Mouse (Mus musculus) spleen, adult 2 months (tissue): ENCODE measurements around the gene Mmaa.

ENCODE experiments used
- CTCF ChIP-seq: fragments of 200-500 bp; IDR thresholded peaks from 2 replicates; pipeline ENCODE4 v1.5.1; 2011; ENCODE audit warnings: mild to moderate bottlenecking, inconsistent platforms; ENCODE audit not compliant: insufficient read depth, insufficient read length, insufficient replicate concordance; ENCODE audit errors: extremely low read depth
- POLR2A ChIP-seq: fragments of 200-500 bp; IDR thresholded peaks from 2 replicates; pipeline ENCODE4 v1.6.1; 2011; ENCODE audit warnings: low read depth, low read length, inconsistent platforms

- TF ChIP-seq POLR2A (no peak), CTCF (no peak)
These were observed 69.2 kb downstream of the Mmaa start for GRCm38 (mm10) chr8:79225586-79225985.
